Mouse (Mus musculus) bone marrow, adult 2 months (tissue): Measurements from ENCODE around the gene Marc1.

Experiments used
- CTCF ChIP-seq: fragments of 200-500 bp; IDR thresholded peaks from 2 replicates; pipeline ENCODE4 v1.5.1; 2011; ENCODE audit warnings: low read length, control low read depth; ENCODE audit not compliant: control insufficient read depth, insufficient read depth
- POLR2A ChIP-seq: fragments of 200-500 bp; IDR thresholded peaks from 2 replicates; pipeline ENCODE4 v1.6.1; 2011; ENCODE audit warnings: low read depth, mild to moderate bottlenecking, control low read depth, low read length, borderline replicate concordance; ENCODE audit not compliant: control insufficient read depth

- no peak for TF ChIP-seq CTCF
- no peak for TF ChIP-seq POLR2A
Observed at GRCm38 (mm10) chr1:184752671-184753070, 58.4 kb downstream of the Marc1 start.
